Mouse (Mus musculus) thymus, postnatal 36 days (tissue): ENCODE data around the gene Tns3.
"Not testable (repeated sequence)": the region's sequence is repeated elsewhere in the genome, so short reads cannot be mapped to it uniquely, and the experiment has no call there.

Experiments
- DNase-seq, 2 experiments: peaks; one replicate each; pipeline ENCODE4 v3.0.0; 2022; ENCODE audit warnings: mixed read lengths in 2 of 2

The Tns3 gene

GRCm38 (mm10) chr11:8569232-8570028 lies 94.9 kb downstream of the Tns3 start:
- no peak for DNase-seq

- DNase-seq = no peak
Measured at GRCm38 (mm10) chr11:8568829-8569228, 95.5 kb downstream of the Tns3 start.

- peak in 1 of 2 experiments; percentile 17 for DNase-seq
Measured at GRCm38 (mm10) chr11:8566250-8566853, 98.0 kb downstream of the Tns3 start.

GRCm38 (mm10) chr11:8558761-8559282 lies 105.5 kb downstream of the Tns3 start:
- no peak for DNase-seq

GRCm38 (mm10) chr11:8558258-8558657 lies 106.1 kb downstream of the Tns3 start:
- DNase-seq = peak in 1 of 2 experiments; percentile 5

GRCm38 (mm10) chr11:8557006-8557405 lies 107.3 kb downstream of the Tns3 start:
- DNase-seq = peak; percentile 30 to 60

- DNase-seq = no peak
Measured at GRCm38 (mm10) chr11:8551710-8552109, 112.6 kb downstream of the Tns3 start.

GRCm38 (mm10) chr11:8547661-8548060 lies 116.7 kb downstream of the Tns3 start:
- no peak for DNase-seq

GRCm38 (mm10) chr11:8545798-8546197 lies 118.5 kb downstream of the Tns3 start:
- peak in 1 of 2 experiments; percentile 16 for DNase-seq

- no peak for DNase-seq
Measured at GRCm38 (mm10) chr11:8544355-8544754, 120.0 kb downstream of the Tns3 start.

GRCm38 (mm10) chr11:8541222-8541815 lies 123.0 kb downstream of the Tns3 start:
- DNase-seq = no peak

- no peak for DNase-seq
Measured at GRCm38 (mm10) chr11:8539593-8540265, 124.6 kb downstream of the Tns3 start.

GRCm38 (mm10) chr11:8537013-8537614 lies 127.2 kb downstream of the Tns3 start:
- no peak for DNase-seq

- DNase-seq = peak; percentile 62 to 67
Measured at GRCm38 (mm10) chr11:8534893-8535292, 129.4 kb downstream of the Tns3 start.

- not testable (repeated sequence) for DNase-seq
Measured at GRCm38 (mm10) chr11:8532771-8533170, 131.6 kb downstream of the Tns3 start.

- DNase-seq = no peak
Measured at GRCm38 (mm10) chr11:8532112-8532747, 132.1 kb downstream of the Tns3 start.

- DNase-seq = no peak
Measured at GRCm38 (mm10) chr11:8530506-8530905, 133.8 kb downstream of the Tns3 start.

GRCm38 (mm10) chr11:8530036-8530435 lies 134.3 kb downstream of the Tns3 start:
- no peak for DNase-seq

- DNase-seq = no peak
Measured at GRCm38 (mm10) chr11:8525463-8526145, 138.7 kb downstream of the Tns3 start.

GRCm38 (mm10) chr11:8523344-8524126 lies 140.8 kb downstream of the Tns3 start:
- DNase-seq = peak; percentile 27 to 38
